Mouse (Mus musculus) kidney, embryonic 16.5 days (tissue): ENCODE results near the gene Ddr2. TPM values are rescaled to one million over a fixed set of nuclear protein-coding genes. Genes with fewer than 3 reads are reported as not detected.

Experiments
- ATAC-seq: fragments of 200-750 bp; cut with Nextera tagmentation; 2 replicates; pipeline ENCODE4 v1.8.0; 2017; ENCODE audit warnings: moderate TSS enrichment; ENCODE audit not compliant: low FRiP score, low TSS enrichment
- H3K27ac ChIP-seq: fragments of 300-500 bp; sonication (generic); 2 replicates; pipeline ENCODE4 v1.5.1; 2014; ENCODE audit warnings: low read length
- H3K27me3 ChIP-seq: fragments of 300-500 bp; sonication (generic); 2 replicates; pipeline ENCODE4 v1.6.1; 2014; ENCODE audit warnings: low read length, control low read depth, mixed read lengths; ENCODE audit not compliant: insufficient read depth
- H3K36me3 ChIP-seq: fragments of 300-500 bp; sonication (generic); 2 replicates; pipeline ENCODE4 v1.6.1; 2014; ENCODE audit warnings: low read length, control low read depth, mixed read lengths; ENCODE audit not compliant: insufficient read depth
- H3K4me1 ChIP-seq: fragments of 300-500 bp; sonication (generic); 2 replicates; pipeline ENCODE4 v1.6.1; 2014; ENCODE audit warnings: low read length, control low read depth, mixed read lengths; ENCODE audit not compliant: insufficient read depth
- H3K4me2 ChIP-seq: fragments of 300-500 bp; sonication (generic); replicated peaks from 2 replicates; pipeline ENCODE4 v1.6.1; 2014; ENCODE audit warnings: low read depth, low read length
- H3K4me3 ChIP-seq: fragments of 300-500 bp; sonication (generic); 2 replicates; pipeline ENCODE4 v1.5.1; 2014; ENCODE audit warnings: mild to moderate bottlenecking, low read length
- H3K9ac ChIP-seq: fragments of 300-500 bp; sonication (generic); replicated peaks from 2 replicates; pipeline ENCODE4 v1.6.1; 2014; ENCODE audit warnings: low read length
- H3K9me3 ChIP-seq: fragments of 300-500 bp; sonication (generic); 2 replicates; pipeline ENCODE4 v1.6.1; 2016; ENCODE audit warnings: low read length, control low read depth
- WGBS: fragments of 180-500 bp; shearing (Covaris S2); extraction: QIAGEN DNeasy Blood & Tissue Kit; methylation state at CpG from one replicate; pipeline ENCODE4 v1.1.7; 2014; 5-methylcytosine and 5-hydroxymethylcytosine counted together
- polyA plus RNA-seq: library from polyadenylated mRNA; unstranded; fragments of >200 nt; fragmentation: Nextera tagmentation; extraction: Ambion mirVana; gene quantifications from 2 replicates; pipeline ENCODE4 v1.2.1, GENCODE M21; 2015

The Ddr2 gene
- 33.1 and 35.7 TPM in 2 replicates for polyA plus RNA-seq

GRCm38 (mm10) chr1:170110516-170111332 lies at the start of gene Ddr2:
Gene Ddr2, minus strand, starts transcription at chr1:170110762.
- Histone ChIP-seq H3K4me2 (peak within 1 kb of the TSS; percentile 47), H3K27ac (peak within 1 kb of the TSS; percentile 91), H3K27me3 (no peaks in the 10 kb centered on the region), H3K9me3 (no peaks in the 10 kb centered on the region), H3K36me3 (no peaks in the 10 kb centered on the region), H3K4me1 (peaks cover 7% of the 10 kb centered on the region; the same call in 1 of the 2 replicates), H3K9ac (peak within 1 kb of the TSS; percentile 63), H3K4me3 (peak within 1 kb of the TSS; percentile 49)
- ATAC-seq: peak; percentile 79; the same call in 1 of the 2 replicates
- 50% methylated on average over 17 of the region's 17 CpGs for WGBS

- ATAC-seq: no peak
- WGBS: 84% methylated on average over 2 of the region's 2 CpGs
Observed at GRCm38 (mm10) chr1:170159707-170160106, 49.1 kb upstream of the Ddr2 start.

DNA sequence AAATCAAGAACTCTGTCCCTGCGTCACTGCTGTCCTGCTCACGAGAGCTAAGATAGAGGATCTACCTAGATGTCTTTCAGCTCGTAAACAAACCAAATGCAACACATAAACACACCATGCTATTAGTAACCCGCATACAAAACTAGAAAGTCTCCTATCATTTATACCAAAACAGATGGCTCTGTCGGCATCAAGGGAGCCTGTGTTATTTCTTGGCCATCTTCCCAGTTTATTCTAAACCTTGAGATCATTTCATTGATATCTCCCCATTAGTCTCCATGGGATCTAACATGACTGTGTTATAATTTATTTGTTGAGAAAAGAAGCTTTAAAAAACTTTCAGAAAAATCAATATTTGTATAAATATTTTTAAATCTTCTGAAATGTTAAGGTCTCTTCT lies 45.2 kb upstream of the Ddr2 start:
- H3K27ac ChIP-seq: no peak overlapping the region
- 89% methylated on average over 5 of the region's 5 CpGs for WGBS
- no peak overlapping the region for H3K4me2 ChIP-seq
- peaks cover 25% of the 10 kb centered on the region for H3K36me3 ChIP-seq
- no peaks in the 10 kb centered on the region for H3K4me1 ChIP-seq
- no peak overlapping the region for H3K4me3 ChIP-seq
- H3K27me3 ChIP-seq: no peaks in the 10 kb centered on the region
- H3K9ac ChIP-seq: no peak overlapping the region
- H3K9me3 ChIP-seq: no peaks in the 10 kb centered on the region
- no peak for ATAC-seq

More at GRCm38 (mm10) chr1:170159707-170160106, 49.1 kb upstream of the Ddr2 start:
- Histone ChIP-seq H3K9ac (no peak overlapping the region), H3K4me2 (no peak overlapping the region), H3K36me3 (peaks cover 23% of the 10 kb centered on the region), H3K27me3 (no peaks in the 10 kb centered on the region), H3K27ac (no peak overlapping the region), H3K4me1 (no peaks in the 10 kb centered on the region), H3K4me3 (no peak overlapping the region), H3K9me3 (no peaks in the 10 kb centered on the region)

- H3K9me3 ChIP-seq: no peaks in the 10 kb centered on the region
- 75% methylated on average over 2 of the region's 2 CpGs for WGBS
- H3K4me3 ChIP-seq: no peak overlapping the region
- H3K27me3 ChIP-seq: no peaks in the 10 kb centered on the region
- no peak overlapping the region for H3K4me2 ChIP-seq
- no peak for ATAC-seq
- H3K9ac ChIP-seq: no peak overlapping the region
- no peak overlapping the region for H3K27ac ChIP-seq
- no peaks in the 10 kb centered on the region for H3K4me1 ChIP-seq
- H3K36me3 ChIP-seq: peaks cover 26% of the 10 kb centered on the region
Observed at GRCm38 (mm10) chr1:170155298-170155697, 44.7 kb upstream of the Ddr2 start.

GRCm38 (mm10) chr1:170153986-170154385 lies 43.4 kb upstream of the Ddr2 start:
- Histone ChIP-seq H3K9ac (no peak overlapping the region), H3K4me1 (no peaks in the 10 kb centered on the region), H3K9me3 (no peaks in the 10 kb centered on the region), H3K4me3 (no peak overlapping the region), H3K4me2 (no peak overlapping the region), H3K27me3 (no peaks in the 10 kb centered on the region), H3K27ac (no peak overlapping the region), H3K36me3 (peaks cover 30% of the 10 kb centered on the region)
- no peak for ATAC-seq
- WGBS: 84% methylated on average over 8 of the region's 8 CpGs

DNA sequence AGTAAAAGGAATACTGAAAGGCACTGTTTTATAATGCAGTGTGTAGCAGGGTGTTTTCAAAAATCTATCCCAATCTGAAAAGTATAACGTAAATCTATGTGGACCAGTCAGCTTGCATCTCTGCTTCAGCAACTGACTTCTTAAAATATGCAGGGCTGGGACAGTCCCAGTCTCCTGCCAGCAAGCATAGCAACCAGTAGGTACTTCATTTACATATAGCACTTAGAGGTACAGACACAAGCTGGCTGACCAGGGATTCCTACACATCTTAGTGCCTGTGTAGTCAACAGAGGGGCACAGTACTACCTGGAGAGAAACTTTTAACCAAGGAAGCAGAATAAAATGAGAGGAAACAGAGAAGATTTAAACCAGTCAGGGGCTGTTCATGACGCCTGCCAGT lies 42.0 kb upstream of the Ddr2 start:
- Histone ChIP-seq H3K36me3 (peaks cover 22% of the 10 kb centered on the region), H3K9me3 (no peaks in the 10 kb centered on the region), H3K27me3 (no peaks in the 10 kb centered on the region), H3K4me2 (no peak overlapping the region), H3K4me3 (no peak overlapping the region), H3K9ac (no peak overlapping the region), H3K4me1 (peaks cover 3% of the 10 kb centered on the region; the same call in 1 of the 2 replicates), H3K27ac (no peak overlapping the region)
- 88% methylated on average over 2 of the region's 2 CpGs for WGBS
- no peak for ATAC-seq

DNA sequence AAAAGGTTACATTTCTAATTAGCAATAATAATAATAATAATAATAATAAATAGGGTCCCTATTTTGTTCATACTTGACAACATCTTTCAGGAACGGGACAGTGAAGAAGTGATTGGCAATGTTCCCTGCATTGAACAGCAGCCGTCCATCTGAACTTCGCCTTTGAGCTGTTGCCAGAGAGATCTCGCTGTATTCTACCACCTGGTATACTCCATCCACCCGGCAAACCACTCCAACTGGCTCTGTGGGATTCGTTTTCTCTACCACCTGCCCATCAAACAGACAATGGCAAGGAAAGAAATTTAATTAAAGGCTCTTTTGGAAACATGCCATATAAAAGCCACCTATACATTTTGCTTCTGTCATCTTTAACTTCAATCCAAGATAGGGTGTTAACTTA lies 40.3 kb upstream of the Ddr2 start:
- ATAC-seq: no peak
- no peak overlapping the region for H3K27ac ChIP-seq
- H3K9ac ChIP-seq: no peak overlapping the region
- H3K4me2 ChIP-seq: no peak overlapping the region
- WGBS: 87% methylated on average over 6 of the region's 6 CpGs
- H3K4me3 ChIP-seq: no peak overlapping the region
- H3K4me1 ChIP-seq: peaks cover 4% of the 10 kb centered on the region; the same call in 1 of the 2 replicates
- peaks cover 14% of the 10 kb centered on the region for H3K36me3 ChIP-seq
- no peaks in the 10 kb centered on the region for H3K9me3 ChIP-seq
- H3K27me3 ChIP-seq: no peaks in the 10 kb centered on the region

DNA sequence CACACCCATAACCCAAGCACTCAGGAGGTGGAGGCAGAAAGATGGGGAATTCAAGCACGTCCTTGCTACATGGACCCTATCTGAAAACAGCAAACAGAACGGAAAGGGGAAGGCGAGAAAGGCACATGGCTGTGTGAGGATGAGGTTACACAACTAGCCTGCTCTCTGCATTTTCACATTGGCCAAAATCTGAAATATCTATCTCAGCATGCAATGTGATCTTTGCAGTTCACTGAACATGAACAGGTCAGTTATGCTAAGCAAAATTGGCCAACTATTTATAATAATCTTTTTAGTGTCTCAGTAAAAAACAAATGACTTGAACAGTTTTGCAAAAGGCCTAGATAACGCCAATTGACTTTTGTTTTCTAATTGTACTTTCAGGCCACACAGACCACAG lies 39.2 kb upstream of the Ddr2 start:
- WGBS: 90% methylated on average over 4 of the region's 4 CpGs
- Histone ChIP-seq H3K4me2 (no peak overlapping the region), H3K27me3 (no peaks in the 10 kb centered on the region)

GRCm38 (mm10) chr1:170148536-170148935 lies 38.0 kb upstream of the Ddr2 start:
- Histone ChIP-seq H3K27ac (no peak overlapping the region), H3K27me3 (no peaks in the 10 kb centered on the region), H3K9me3 (no peaks in the 10 kb centered on the region), H3K9ac (no peak overlapping the region), H3K36me3 (peaks cover 8% of the 10 kb centered on the region), H3K4me3 (no peak overlapping the region), H3K4me1 (peaks cover 4% of the 10 kb centered on the region; the same call in 1 of the 2 replicates), H3K4me2 (no peak overlapping the region)
- WGBS: 91% methylated on average over 6 of the region's 6 CpGs
- ATAC-seq: no peak

More for the DNA sequence above, 39.2 kb upstream of the Ddr2 start:
- no peaks in the 10 kb centered on the region for H3K9me3 ChIP-seq
- H3K36me3 ChIP-seq: peaks cover 8% of the 10 kb centered on the region
- H3K4me1 ChIP-seq: peaks cover 4% of the 10 kb centered on the region; the same call in 1 of the 2 replicates
- no peak overlapping the region for H3K4me3 ChIP-seq
- H3K27ac ChIP-seq: no peak overlapping the region
- ATAC-seq: no peak
- H3K9ac ChIP-seq: no peak overlapping the region
